Mouse (Mus musculus) thymus, postnatal 14 days (tissue): Measurements from ENCODE around the gene Swt1.
"Not testable (repeated sequence)": the region's sequence is repeated elsewhere in the genome, so short reads cannot be mapped to it uniquely, and the experiment has no call there.

Experiments
- DNase-seq: peaks from one replicate; pipeline ENCODE4 v3.0.0; 2021

Swt1 gene

DNA sequence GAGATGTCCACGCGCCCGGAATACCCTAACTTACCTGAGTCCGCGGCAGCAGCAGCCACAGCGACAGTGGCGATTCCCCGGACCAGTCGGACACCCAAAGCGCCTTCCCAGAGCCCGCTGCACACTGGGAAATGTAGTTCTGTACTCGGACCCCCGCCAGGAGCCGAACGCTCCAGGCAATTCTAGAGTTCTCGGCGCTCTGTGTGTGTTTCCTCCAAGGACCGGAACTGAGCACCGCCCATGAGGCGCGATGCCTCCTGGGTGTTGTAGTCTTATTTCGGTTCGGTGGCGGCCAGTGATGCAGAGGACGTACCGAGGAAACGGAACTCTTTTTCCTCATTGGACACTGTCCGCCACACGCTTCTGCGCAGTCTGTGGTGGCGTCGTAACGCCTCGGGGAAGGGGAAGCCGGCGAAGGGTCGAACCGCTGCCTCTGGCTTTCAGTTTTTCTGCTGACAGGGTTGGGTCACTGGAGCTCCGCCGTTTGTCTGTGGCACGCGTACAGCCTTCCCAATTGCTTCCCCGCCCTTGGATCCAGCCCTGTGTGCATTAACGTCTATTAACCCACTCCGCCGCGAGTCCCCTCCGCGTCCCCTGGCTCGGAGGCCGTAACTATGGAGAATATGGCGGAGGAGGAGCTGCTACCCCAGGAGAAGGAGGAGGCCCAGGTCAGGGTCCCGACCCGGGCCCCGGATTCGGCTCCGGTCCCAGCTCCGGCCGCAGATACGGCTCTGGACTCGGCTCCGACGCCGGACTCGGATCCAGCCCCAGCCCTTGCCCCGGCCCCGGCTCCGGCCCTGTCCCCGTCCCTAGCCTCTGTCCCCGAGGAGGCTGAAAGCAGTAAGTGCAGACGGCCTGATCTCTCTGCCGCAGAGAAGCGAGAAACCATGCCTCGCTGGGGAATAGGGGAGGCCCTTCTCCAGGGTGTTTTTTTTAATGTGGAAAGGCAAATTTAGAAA, at the start of gene Swt1, which contains the start of gene Trmt1l:
Swt1 (minus strand) TSS at position 193 of the 959 bp plus-strand sequence.
Trmt1l (plus strand) TSS at position 280 of the 959 bp plus-strand sequence.
- peak; percentile 94 for DNase-seq

DNA sequence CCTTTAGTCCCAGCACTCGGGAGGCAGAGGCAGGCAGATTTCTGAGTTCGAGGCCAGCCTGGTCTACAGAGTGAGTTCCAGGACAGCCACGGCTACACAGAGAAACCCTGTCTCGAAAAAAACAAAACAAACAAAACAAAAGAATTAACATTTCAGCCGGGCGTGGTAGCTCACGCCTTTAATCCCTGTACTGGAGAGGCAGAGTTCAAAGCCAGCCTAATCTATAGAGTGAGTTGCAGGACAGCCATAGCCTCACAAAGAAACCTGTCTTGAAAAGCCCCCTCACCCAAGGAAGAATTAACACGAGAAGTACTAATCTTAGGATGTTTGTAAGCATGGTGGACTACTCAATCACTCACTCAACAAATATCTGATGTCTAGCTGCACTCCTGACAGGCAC, 44.1 kb upstream of the Swt1 start:
- not testable (repeated sequence) for DNase-seq

DNA sequence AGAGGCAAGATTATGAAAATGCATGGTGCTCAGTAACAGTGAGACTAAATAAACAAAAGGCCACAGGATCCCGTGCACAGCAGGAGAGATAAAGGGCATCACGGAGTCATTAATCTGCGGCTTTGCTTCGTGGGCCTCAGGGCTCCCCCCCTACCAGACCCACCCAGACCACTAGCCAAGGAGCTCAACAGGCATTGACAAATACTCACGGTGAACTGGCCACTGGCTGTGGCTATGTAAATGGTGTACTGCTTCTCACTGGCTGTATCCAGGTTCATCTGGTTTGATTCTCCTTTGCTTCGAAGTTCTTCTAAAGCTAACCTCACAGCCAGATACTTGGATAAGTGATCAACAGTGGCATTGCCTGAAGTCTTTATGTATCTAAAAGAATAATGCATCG, 43.2 kb upstream of the Swt1 start:
- no peak for DNase-seq

DNA sequence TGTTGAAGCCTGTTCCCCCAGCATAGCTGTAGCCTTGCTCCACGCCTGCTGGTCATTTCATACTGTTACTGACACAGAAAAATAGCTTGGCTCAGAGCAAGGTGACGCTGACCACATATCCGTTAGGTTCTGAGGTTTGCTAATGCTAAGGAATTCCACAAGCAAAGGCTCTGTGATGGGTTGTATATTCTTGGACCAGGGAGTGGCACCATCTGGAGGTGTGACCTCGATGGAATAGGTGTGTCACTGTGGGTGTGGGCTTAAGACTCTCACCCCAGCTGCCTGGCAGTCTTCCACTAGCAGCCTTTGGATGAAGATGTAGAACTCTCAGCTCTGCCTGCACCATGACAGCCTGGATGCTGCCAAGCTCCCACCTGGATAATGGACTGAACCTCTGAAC, 38.3 kb upstream of the Swt1 start:
- no peak for DNase-seq

DNA sequence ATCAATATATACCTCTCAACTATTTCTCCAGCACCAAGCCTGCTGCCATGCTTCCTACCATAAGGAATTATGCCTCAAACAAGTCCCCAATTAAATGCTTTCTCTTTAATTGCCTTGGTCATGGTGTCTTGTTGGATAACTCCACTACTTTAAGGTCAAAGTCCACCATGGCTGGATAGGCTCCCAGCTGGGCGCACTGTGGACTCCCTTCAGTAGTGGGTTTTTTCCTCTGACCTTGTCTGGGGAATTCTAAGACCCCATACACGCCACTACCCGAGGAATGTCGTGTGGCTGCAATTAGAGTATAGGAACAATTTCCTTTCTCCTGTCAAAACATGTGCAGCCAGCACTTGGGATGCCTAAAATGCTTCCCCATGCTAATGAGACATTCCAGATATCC, 36.7 kb upstream of the Swt1 start:
- no peak for DNase-seq

DNA sequence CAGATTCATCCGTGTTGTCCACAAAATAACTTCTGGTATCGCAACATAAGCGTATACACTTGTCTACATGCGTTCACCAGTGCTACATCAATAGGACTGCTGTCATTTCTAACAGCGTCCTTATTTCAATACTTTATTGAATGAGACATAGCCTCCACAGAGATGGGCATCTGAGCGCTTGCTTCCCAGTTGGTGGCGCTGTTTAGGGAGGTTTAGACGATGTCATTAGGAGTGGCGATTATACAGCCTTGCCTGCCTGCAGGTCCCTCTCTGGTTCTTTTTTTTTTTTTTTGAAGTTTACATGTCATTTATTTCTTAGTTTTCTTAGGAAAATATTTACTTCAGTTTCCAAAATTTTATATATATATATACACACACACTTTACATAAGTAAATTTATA, 33.0 kb upstream of the Swt1 start:
- DNase-seq: peak; percentile 14

DNA sequence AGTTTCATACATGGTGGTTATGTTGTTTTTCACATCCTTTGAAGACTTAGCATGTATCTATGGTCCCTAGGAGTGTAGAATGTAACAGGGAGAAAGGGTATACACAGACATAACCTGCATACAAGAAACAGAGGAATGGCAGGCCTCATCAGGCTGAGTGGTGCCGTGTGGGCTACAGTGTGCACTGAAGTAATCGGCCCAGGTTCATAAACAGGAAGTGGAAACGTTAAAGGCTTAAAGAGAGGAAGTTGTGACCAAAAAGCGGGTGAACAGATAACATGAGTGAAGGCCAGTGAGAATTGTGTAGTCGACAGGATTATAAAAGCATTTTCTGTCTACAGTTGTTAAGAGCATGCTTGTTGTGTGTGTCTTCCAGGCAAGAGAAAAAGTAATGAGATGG, 28.8 kb upstream of the Swt1 start:
- no peak for DNase-seq

DNA sequence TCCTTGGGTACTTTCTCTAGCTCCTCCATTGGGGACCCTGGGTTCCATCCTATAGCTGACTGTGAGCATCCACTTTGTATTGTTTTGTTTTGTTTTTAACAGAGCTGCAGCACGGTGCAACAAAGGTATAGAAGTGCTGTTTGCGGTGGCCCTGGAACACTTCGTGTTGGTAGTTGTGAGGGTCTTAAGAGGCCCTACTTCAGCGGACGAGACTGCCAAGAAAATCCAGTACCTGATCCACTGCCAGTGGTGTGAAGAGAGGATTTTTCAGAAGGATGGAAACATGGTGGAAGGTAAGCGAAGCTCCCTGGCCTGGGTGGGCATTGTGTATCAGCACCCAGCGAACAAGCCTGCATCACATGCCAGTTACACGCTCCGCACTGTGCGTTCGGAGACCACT, 23.7 kb upstream of the Swt1 start:
- DNase-seq: no peak

DNA sequence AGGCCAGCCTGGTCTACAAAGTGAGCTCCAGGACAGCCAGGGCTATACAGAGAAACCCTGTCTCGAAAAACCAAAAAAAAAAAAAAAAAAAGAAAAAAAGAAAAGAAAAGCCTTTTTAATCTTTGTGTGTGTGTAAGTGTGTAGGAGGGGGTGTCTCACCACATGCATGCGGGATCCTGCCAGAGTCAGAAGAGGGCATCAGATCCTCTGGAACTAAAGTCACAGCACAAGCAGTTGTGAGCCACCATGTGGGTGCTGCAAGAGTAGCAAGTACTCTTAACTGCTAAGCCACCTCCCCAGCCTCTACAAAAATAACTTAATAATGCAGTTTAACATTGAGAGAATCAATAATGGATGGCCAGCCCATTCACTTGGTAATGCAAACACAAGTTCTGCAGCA, 22.6 kb upstream of the Swt1 start:
- DNase-seq: no peak

DNA sequence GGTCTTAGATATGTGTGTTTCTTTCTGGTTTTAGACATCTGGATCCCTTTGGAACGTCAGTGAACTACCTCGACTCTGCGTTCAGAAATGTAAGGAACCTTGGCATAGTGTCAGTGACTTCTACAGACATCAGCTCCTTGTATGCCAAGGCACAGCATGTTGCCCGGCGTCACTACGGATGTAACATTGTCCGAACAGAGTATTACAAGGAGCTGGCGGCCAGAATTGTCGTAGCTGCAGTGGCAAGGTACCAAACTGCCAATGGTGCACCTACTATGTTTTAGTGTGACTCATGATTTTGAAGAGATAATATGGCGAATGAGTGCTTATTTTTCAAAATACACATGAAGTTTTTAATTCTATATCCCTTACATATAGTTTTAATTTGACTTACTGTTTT, 21.6 kb upstream of the Swt1 start:
- DNase-seq: no peak

DNA sequence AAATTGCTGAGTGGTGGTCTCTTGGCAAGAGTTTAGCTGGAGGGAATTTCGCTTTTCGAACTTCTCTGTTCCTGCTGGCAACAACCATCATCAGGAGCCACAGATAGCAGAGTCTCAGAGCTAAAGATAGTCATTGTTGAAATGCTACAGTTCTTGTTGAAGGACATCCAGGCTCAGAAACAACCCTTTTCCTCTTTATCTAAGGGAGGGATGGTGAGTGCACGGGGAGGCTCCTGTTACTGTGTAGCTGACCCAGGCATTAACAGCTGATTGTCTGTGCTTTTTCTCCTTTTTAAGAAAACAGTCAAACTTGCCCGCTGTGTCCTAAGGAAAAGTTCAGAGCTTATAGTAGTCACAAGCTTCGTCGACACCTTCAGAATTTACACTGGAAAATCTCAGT, 7.2 kb upstream of the Swt1 start:
- no peak for DNase-seq

DNA sequence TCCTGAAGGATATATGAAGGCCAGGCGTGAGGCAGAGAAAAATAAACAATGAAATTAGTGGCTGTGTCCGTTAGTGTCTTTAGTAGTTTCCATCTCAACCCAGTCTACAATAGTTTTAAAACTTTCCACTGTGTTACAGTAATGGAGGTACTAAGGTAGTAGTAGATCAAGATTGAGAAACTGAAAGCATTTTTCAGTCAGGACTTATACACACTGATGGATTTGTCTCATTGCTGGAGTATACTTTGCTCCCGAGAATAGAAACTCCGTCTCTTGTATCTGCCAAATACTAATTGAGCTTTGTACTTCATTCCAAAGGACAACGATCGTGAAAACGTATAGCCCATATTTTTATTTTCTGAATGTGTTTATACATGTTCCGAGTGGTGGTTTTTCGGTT, 1.1 kb upstream of the Swt1 start:
- no peak for DNase-seq

DNA sequence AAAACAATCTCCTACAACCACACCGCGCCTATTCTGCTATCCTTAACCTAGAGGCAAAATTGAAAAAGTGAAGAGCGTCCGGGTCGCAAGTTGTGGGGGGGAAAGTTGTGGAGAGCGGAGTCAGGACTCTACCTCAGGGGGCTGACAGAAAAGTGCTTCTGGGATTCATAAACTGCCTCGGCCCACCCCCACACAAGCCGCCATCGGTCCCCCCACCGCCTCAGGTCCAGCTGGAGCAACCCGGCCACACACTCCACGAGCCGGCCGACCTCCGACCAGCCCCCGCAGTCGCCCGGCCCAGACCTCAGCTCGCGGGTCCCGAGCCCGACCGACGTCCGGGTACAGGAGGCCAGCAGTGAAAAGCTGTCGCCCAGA, 380 bp downstream of the Swt1 start:
- DNase-seq: no peak

DNA sequence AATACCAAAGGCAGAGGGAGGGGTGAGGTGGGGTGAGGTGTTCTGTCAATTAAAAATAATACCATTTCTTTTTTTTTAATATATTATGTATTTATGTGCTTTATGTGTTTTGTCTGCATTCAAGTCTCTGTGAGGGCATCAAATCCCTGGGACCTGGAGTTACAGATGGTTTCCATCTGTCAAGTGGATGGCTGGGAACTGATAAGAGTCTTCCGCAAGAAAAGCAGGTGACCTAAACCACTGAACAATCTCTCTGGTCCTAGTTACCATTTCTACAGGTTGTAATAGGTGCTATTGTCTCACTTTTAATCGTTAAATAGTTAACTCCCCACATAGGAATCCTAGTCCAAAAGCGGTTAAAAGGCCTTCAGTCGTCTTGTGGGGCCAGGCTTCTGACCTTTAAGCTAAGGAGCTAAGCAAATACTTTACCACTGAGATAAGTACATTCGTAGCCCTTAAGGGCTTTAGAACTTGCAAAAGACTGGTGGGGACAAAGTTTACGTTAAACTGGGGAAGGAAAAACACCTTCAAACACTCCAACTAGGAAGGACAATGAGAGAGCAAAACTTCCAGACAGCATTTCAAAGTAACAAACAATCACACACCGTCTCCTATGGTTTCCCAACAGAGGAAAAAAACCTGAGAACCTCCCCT, 1.2 kb downstream of the Swt1 start:
- DNase-seq: no peak

DNA sequence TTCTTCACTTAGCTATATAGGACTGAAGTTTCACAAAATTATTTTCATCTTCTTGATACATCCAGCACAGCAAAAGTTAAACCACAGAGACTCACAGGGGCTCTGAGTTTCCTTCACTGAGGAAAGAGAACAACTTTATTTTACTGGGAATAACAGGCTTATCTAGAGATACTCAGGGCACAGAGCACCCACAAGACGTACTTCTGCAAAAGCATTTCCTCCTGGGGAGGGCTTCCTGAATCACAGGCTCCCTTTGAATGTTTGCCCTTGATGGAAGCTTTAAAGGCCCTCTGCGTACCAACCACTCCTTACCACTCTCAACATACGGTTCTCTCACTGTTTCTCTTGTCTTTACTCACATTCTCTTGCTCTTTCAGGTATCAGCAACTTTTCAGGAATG, 6.1 kb downstream of the Swt1 start:
- DNase-seq: no peak

DNA sequence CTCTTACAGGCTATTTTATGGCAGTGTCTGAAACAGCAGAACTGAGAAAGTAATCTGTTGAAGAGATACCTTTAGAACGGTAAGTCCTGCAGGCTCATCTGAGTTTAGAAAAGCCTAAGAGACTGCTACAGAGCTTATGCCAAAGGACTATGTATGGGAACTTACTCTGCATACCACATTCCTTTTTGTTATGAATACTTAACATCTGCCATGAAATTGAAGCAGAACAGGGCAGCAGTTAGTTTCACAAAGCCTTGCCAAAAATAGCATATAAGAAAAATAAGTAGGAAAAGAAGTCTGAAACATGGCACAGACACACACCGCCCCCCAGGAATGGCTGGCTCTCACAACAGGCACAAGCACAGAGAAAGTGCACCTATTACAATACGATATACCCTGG, 18.4 kb downstream of the Swt1 start:
- DNase-seq: no peak

DNA sequence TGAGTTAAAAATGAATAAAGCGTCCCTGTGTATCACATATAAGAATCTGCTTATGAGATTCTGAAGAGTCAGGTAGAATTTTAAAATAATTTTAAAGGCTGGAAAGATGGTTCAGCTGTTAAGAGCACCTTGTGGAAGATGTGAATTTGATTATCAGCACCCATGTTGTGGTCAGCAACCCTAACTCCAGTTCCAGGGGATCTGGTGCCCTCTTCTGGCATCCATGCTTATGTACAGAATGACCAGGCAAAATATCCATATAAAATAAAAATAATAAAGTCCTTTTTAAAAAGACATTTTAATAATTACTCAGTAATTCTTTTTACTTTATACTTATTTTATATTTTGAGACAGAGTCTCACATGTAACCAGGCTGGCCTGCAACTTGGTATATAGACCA, 38.2 kb downstream of the Swt1 start:
- no peak for DNase-seq

DNA sequence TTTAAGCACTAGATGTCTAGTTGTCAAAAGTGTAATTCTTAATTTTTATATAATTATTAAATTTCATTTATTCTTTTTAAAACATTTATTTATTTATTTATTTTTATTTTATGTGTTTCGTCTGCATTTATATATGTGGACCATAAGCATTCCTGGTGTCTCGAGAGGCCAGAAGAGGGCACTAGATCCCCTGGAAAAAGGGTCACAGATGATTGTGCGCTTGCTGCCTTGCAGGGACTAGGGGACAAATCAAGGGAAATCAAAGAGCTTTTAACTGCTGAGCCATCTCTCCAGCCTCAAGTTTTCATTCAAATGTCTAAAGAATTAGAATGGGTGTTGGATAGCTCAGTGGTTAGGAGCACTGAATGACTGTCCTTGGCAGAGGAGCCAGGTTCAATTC, 50.9 kb downstream of the Swt1 start:
- DNase-seq: peak; percentile 18

DNA sequence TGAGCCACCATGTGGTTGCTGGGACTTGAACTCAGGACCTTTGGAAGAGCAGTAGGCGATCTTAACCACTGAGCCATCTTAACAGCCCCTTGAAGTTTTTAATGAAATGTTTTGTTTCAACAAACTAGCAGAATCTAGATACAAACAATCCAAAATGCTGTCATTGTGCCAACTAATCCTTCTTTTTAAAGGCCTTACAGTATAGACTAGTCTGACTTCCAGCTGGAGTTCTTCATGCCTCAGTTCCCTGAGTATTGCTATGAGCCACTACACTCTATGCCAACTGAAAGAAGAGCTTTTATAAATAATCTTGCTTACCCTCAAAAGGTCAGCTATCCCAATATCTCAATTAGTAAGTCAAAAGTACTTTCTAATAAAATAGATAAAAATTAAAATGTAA, 55.4 kb downstream of the Swt1 start:
- DNase-seq: no peak

DNA sequence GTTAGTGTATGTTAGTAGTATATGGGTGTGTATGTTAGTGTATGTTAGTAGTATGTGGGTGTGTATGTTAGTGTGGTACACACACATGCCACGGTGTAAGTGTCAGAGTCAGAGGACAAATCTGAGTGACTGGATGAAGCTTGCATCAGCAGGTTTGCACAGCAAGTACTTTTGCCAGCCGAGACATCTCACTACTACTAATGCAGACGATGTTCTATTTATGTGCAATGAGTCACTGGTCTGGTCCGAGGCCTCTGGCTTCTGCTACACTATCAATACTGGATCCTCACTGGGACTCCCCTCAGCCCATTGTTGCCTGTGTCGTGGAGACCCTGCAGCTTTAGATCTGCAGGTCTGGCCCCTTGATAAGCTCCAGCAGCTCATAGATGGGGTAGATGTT, 56.7 kb downstream of the Swt1 start:
- DNase-seq: no peak

DNA sequence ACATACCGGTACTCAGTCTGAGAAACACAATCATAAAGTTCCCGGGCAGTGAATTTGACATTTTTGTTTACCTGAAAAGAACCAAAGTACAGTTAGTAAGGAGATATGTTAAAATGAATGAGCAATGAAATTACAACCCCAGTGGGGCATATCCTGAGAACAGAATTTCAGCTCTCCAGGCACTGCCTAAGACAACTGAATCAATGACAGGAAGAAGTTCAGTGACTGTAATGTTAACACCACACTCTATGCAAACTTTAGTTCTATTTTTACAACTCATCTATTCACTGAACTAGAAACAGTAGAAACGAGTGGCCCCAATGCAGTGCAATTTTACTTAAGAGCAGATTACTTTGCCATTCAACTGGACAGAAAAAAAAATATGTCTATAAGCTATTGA, 57.7 kb downstream of the Swt1 start:
- no peak for DNase-seq

DNA sequence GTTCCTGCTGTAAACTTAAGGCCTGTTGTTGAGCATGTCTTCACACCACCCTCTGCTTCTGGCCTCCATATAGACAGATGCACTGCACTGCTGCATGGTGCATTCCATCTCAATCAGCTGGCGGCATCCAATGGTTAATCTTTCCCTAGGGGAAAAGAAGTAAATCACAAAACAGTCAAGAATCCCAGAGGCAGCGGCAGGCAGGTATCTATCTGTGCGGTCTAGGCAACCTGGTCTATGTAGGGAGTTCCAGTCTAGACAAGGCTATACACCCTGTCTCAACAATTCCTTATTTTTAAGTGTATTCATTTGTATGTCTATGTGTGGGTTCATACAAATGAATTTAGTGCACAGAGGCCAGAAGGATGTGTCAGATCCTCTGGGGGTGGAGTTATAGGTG, 59.8 kb downstream of the Swt1 start:
- no peak for DNase-seq

DNA sequence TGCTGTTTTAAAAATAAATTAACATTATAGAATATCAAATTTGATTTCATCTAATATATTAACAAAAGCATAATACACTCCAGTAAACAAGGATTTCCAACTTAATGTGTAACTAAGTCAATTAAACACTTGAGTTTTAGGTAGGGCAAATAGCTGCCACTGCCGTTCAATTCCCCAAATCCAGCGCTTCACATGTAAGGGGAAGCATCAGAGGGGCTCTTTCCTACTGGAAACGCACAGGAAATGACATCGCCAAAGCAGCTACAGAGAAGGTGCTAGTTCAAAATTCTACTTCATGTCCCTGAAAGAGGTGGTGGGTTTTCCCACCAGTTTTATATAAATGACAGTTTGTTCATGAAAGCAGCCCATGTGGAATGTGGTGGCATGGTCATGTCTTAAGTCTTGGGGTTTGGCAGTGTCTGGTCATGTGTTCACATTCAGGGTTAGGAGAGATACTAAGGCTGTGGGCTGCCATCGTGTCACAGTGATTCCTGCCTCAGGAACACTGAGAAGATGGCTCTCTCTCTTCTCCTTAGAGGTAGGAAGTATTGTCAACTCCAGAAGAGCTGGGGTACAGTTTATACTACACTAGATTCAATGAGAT, 60.4 kb downstream of the Swt1 start:
- no peak for DNase-seq
